Comparison of ENCODE assay signal across 16 mouse cellular contexts in genomic region chr14:105725741-105726140, GRCm38 (mm10).
"Had no signal": no experiment of that assay in that cellular context is flagged by ENCODE, and none has a peak within 500 bp of the region (broad histone marks: within the 10 kb centered on the region; RNA-seq: fewer than 3 reads in every experiment).

No protein-coding gene starts in this region.

- H3K4me2 ChIP-seq: limb, embryonic 12.5 days; midbrain, embryonic 13.5 days; neural tube, embryonic 13.5 days had no signal

- H3K9ac ChIP-seq: limb, embryonic 12.5 days; liver, embryonic 14.5 days; midbrain, embryonic 13.5 days; neural tube, embryonic 13.5 days had no signal

- ATAC-seq: midbrain, embryonic 13.5 days had no signal

- H3K36me3 ChIP-seq: limb, embryonic 12.5 days; midbrain, embryonic 13.5 days; neural tube, embryonic 13.5 days had no signal

- DNase-seq: kidney, adult 11 months; kidney, adult 9 months; kidney, postnatal 36 days; layer of hippocampus, adult 9-11 months; layer of hippocampus, postnatal 36 days; liver; lung, adult 18-20 months; right cerebral cortex, adult 18-20 months; right cerebral cortex, postnatal 25 days; thymus, postnatal 4 days had no signal

- H3K27ac ChIP-seq: kidney, postnatal 0 days; limb, embryonic 12.5 days; liver, embryonic 14.5 days; midbrain, embryonic 13.5 days; neural tube, embryonic 13.5 days had no signal

- H3K27me3 ChIP-seq: limb, embryonic 12.5 days; midbrain, embryonic 13.5 days; neural tube, embryonic 13.5 days had no signal

- H3K4me3 ChIP-seq: limb, embryonic 12.5 days; midbrain, embryonic 13.5 days; myocyte; neural tube, embryonic 13.5 days had no signal

- H3K9me3 ChIP-seq: limb, embryonic 12.5 days; midbrain, embryonic 13.5 days; neural tube, embryonic 13.5 days had no signal
